Mouse (Mus musculus) testis, postnatal 14 days (tissue): ENCODE measurements around the gene Catsperg1.
A peak's percentile ranks its signal among the peaks of the same experiment; 100 is the strongest.
"Not testable (repeated sequence)": the region's sequence is repeated elsewhere in the genome, so short reads cannot be mapped to it uniquely, and the experiment has no call there.

Source experiments
- DNase-seq: peaks from one replicate; pipeline ENCODE4 v3.0.0; 2021; ENCODE audit warnings: low spot score

Catsperg1 gene

GRCm38 (mm10) chr7:29230560-29230959, 16.7 kb upstream of the Catsperg1 start:
- DNase-seq = no peak

GRCm38 (mm10) chr7:29228202-29228601, 14.4 kb upstream of the Catsperg1 start:
- DNase-seq = peak; percentile 2

- DNase-seq = no peak
Measured at GRCm38 (mm10) chr7:29225520-29225919, 11.7 kb upstream of the Catsperg1 start.

- DNase-seq = no peak
Measured at GRCm38 (mm10) chr7:29224756-29225394, 11.0 kb upstream of the Catsperg1 start.

GRCm38 (mm10) chr7:29214846-29215245, 1.0 kb upstream of the Catsperg1 start:
- peak; percentile 84 for DNase-seq

- DNase-seq = no peak
Measured at GRCm38 (mm10) chr7:29214236-29214635, 401 bp upstream of the Catsperg1 start.

GRCm38 (mm10) chr7:29212775-29213560, 867 bp downstream of the Catsperg1 start:
- DNase-seq = not testable (repeated sequence)

GRCm38 (mm10) chr7:29212199-29212765, 1.6 kb downstream of the Catsperg1 start:
- peak; percentile 88 for DNase-seq

- peak; percentile 91 for DNase-seq
Measured at GRCm38 (mm10) chr7:29211415-29212198, 2.2 kb downstream of the Catsperg1 start.

GRCm38 (mm10) chr7:29211013-29211412, 2.8 kb downstream of the Catsperg1 start:
- peak; percentile 79 for DNase-seq

GRCm38 (mm10) chr7:29202577-29202976, 11.3 kb downstream of the Catsperg1 start:
- DNase-seq = no peak

GRCm38 (mm10) chr7:29194230-29194629, 19.6 kb downstream of the Catsperg1 start:
- DNase-seq = not testable (repeated sequence)

GRCm38 (mm10) chr7:29181323-29181722, 32.5 kb downstream of the Catsperg1 start:
- not testable (repeated sequence) for DNase-seq

GRCm38 (mm10) chr7:29180854-29181236, 33.0 kb downstream of the Catsperg1 start:
- no peak for DNase-seq

GRCm38 (mm10) chr7:29180077-29180853, 33.6 kb downstream of the Catsperg1 start, which contains the start of gene Psmd8:
Psmd8 (minus strand) TSS chr7:29180701.
- peak; percentile 96 for DNase-seq

- no peak for DNase-seq
Measured at GRCm38 (mm10) chr7:29179323-29179722, 34.5 kb downstream of the Catsperg1 start.

GRCm38 (mm10) chr7:29178106-29178505, 35.7 kb downstream of the Catsperg1 start:
- no peak for DNase-seq

- no peak for DNase-seq
Measured at GRCm38 (mm10) chr7:29172390-29173016, 41.3 kb downstream of the Catsperg1 start.

GRCm38 (mm10) chr7:29171562-29172097, 42.2 kb downstream of the Catsperg1 start:
- no peak for DNase-seq

- DNase-seq = no peak
Measured at GRCm38 (mm10) chr7:29170755-29171561, 42.9 kb downstream of the Catsperg1 start.
